Mouse (Mus musculus) right cerebral cortex, postnatal 10 days (tissue): ENCODE data around the gene Tnnt1.
A peak's percentile ranks its signal among the peaks of the same experiment; 100 is the strongest.
"Not testable (repeated sequence)": the region's sequence is repeated elsewhere in the genome, so short reads cannot be mapped to it uniquely, and the experiment has no call there.

Experiments
- DNase-seq, 2 experiments: peaks; one replicate each; pipeline ENCODE4 v3.0.0; 2021; ENCODE audit warnings: low spot score in 2 of 2

Gene Tnnt1

DNA sequence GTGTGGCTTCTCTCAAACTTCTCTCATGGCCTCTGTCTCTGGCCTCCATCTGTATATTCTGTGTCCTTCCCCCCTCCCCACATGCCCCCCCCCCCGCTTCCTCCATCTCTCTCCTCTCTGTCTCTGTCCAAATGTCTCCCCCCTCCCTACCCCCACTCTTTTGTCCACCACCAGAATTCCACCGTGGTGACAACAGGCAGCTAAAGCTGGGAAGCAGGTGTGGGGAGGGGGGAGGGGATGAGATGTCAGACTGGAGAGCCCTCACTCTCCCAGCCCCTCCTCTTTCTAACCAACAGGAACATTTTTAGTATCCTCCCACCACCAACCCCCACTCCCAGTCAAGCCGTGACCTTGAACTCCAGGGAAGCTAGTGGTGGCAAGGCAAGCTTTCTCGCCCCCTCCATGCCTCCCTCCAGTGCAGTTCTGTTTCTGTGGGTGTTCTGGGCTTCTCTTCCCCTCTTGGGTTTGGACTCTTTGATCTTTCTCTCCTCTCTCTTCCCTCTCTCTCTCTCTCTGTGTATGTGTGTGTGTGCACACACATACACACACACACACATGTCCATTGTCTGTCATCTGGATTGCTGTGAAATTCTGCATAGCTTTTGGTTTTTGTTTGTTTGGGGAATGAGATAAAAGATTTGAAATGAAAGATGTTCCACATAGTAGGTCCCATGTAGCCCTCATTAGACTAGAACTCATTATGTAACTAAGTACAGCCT is at the start of gene Tnnt1:
Tnnt1 (minus strand) TSS at position 51 of the 719 bp plus-strand sequence.
- DNase-seq = no peak

DNA sequence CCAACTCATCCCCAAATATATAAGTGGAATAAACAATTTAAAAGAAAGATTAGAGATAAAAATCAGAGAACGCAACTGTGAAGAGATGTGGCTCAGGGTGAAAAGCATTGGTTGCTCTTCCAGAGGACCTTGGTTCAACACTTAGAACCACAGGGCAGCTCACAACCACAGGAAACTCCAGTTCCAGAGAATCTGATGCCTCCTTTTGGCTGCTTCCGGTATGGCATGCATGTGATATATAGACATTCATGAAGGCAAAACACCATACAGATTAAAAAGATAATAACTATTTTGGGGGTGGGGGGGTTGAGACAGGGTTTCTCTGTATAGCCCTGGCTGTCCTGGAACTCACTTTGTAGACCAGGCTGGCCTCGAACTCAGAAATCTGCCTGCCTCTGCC is 46.5 kb upstream of the Tnnt1 start:
- DNase-seq = no peak

DNA sequence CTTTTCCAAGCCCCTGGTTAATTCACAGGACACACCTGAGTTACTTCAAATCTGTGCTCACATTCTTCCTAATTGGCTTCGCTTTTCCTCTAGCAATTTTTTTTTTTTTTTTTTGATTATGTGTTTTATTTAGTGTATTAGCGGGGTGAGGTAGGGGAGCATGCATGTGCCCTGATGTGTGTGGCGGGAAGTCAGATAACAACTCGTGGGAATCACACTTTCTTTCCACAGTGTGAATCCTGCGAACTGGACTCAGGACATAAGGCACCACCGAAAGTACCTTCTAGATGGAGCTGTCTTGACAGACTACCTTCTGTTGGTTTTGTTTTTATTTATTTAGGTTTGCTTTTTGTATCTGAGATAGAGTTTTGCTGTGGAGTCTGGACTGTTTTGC is 41.0 kb upstream of the Tnnt1 start:
- no peak for DNase-seq

DNA sequence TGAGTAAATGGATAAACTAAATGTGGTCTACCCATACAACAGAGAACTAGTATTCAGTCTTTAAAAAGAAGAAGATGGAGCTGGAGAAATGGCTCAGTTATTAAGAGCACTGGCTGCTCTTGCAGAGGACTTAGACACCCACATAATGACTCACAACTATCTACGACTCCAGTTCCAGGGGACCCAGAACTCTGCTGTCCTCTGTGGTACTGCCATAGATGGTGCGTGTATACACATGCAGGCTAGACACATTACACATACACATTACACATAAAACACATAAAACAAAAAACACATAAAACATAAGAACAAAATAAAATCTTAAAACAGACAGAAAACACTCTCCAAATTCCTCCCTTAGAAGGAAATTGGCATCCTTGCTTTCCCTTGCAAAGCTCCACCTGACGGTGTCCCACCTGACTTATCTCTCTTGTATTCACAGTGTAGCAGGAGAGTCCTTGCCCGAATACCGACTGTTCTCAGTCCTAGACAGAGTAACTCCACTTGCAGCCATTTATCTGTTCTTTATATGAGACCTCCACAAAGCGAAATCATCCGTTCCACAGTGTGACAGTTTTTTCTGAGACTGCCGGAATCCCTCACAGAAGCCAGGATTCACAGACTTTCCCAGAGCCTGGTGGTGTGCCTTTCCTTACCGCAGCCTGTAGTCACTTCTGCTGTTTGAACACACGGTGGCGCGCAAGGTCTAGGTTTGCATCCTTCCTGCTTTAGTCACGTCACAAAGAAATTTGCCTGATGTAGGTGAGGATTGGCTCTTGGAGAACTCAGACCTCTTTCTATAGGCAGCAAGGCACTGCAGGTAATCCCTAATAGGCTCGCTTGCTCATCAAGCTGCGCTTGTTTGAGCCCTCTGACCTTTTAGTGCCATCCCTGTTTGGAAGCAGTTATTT is 40.3 kb upstream of the Tnnt1 start:
- DNase-seq = peak; percentile 88 to 91

DNA sequence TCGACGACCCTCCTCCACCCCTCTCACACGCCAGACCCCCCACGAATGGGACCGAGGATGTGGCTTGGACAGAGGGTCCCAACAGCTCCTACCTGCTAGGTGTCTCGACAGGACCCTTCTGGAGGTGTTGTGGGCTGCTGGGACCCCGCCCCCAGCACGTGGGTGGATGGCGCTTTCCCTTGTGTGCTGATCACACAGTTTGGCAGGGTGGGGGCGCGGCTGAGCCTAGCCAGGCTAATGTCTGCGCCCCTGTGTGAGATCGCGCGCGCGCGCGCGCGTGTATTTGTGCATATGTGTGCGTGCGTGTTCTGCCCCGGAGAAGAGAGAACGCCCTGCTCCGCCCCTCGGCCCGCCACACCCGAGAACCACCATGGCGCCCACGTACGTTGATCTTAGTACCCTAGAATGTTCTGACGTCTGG is 31.0 kb upstream of the Tnnt1 start, which contains the start of gene Syt5:
Syt5 (minus strand) TSS at position 321 of the 421 bp plus-strand sequence.
- peak; percentile 88 to 92 for DNase-seq

DNA sequence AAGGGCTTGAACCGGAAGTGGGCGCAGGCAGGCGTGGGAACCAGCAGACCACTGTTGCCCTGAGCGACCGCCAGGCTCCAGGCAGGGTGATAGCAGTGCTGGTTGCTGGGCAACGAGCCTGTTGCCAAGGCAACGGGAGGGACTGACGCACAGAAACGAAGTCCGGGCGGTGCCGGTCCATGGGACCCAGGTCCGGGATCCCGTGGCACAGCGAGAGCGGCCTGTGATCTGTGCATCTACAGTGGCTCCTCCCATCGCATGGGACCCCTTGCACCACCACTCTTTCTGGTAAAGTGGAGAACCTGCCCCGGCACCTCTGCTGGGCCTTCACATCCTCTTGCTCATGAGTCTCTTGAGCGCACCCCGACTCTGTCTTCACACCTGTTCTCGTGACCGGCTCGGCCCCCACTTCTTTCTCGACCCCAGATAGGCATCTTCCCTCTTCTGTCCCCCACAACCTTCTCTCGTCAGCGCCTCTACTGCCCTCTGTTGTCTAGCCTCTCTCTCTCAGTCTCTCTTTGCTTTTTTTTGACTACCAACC is 30.5 kb upstream of the Tnnt1 start:
- DNase-seq = peak; percentile 97 to 99

DNA sequence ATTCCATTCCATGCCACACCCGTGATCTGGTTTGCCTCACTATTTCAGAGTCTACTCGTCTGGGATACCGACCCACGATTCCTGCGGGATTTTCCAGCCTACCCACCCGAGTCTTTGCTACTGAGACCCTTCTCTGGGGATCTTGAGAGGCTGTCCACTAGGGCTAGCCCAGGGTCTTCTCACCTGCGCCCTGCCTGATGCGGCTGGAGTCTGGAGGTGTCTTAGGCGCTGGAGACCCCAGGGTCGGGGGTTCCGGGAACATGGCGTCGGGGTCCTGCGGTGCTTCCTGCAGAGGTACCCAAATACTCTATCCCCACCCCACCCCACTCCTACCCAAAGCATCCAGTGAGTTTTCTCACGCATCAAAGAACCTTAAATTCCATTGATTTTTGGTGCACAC is 29.9 kb upstream of the Tnnt1 start:
- DNase-seq = peak; percentile 46 to 49

DNA sequence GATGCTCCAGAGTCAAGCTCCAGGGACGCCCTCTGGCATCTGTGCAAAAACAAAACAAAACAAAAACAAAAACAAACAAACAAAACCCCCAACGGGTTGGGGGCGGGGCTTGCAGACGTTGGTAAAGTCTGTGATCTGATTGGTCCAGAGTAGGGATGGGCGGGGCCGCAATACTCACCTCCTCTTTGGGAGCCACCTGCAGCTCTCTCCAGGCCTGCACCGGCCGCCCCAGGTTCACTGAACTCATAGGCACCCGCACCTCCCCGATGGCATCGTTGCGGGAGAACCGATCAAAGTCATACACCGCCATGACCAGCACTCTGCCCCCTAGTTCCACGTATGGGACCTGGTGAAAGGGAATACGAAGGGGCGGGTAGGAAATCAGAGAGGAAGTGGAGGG is 25.8 kb upstream of the Tnnt1 start:
- no peak for DNase-seq

DNA sequence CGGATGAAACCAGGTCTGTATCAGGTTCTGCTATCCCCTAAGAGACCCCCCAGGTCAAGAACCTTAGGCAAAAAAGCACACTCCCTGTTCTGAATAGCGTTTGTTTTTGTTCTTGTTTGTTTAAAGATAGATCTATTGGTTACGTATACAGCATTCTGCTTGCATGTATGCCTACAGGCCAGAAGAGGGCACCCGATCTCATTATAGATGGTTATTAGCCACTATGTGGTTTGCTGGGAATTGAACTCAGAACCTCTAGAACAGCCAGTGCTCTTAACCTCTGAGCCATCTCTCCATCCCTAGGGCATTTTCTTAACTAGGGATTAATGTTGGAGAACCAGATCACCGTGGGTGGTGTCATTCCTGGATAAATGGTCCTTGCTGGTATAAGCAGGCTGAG is 25.2 kb upstream of the Tnnt1 start:
- DNase-seq = no peak

DNA sequence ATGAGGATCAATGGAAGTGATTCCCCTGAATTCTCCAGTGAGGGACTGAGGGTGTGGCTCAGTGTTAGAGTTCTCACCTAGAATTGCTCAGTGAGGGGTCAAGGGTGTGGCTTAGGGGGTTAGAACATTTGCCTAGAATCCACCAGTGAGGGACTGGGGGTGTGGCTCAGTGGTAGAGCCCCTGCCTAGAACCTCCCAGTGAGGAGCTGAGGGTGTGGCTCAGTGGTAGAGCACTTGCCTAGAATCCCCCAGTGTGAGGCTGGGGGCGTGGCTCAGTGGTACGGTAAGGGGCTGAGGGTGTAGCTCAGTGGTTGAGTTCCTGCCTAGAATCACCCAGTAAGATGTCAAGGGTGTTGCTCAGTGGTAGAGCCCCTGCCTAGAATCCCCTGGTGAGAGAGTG is 22.8 kb upstream of the Tnnt1 start:
- DNase-seq = no peak

DNA sequence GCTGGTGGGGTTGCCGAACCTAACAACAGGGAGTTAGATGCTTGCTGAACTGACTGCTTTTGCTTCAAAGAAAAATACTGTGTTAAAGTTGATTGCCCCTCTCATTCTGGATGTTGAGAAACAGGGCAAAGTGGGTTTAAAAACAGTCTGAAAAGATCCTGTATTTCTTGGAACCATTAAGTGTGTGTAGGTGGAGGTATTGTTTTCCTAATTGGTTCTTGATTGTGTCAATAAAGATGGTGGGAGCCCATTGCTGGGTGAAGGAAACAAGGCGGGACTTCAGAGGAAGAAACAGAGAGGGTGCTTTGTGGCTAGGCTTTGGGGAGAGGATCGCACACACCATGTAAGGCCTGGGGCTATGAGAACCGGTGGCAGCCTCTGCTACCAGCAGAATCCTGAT is 21.0 kb upstream of the Tnnt1 start:
- DNase-seq = no peak

DNA sequence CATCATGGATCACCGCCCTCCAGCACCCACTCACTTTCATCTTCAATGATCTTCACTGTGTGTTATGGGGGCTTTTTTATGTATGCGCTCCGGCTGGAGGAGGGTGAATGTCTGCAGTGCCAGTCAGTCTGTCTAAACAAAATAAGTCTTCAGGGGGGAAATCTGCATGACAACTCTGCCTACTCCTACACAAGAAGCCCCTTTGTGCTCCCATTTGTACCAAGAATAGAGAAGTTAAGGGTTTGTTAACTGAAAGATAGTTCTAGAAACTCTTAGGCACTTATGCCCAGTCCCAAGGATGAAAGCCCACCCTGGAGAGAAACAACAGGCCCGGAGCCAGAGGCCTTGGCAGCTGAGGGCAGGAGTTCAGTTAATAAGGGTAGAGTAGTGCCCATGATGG is 20.2 kb upstream of the Tnnt1 start:
- DNase-seq = no peak

DNA sequence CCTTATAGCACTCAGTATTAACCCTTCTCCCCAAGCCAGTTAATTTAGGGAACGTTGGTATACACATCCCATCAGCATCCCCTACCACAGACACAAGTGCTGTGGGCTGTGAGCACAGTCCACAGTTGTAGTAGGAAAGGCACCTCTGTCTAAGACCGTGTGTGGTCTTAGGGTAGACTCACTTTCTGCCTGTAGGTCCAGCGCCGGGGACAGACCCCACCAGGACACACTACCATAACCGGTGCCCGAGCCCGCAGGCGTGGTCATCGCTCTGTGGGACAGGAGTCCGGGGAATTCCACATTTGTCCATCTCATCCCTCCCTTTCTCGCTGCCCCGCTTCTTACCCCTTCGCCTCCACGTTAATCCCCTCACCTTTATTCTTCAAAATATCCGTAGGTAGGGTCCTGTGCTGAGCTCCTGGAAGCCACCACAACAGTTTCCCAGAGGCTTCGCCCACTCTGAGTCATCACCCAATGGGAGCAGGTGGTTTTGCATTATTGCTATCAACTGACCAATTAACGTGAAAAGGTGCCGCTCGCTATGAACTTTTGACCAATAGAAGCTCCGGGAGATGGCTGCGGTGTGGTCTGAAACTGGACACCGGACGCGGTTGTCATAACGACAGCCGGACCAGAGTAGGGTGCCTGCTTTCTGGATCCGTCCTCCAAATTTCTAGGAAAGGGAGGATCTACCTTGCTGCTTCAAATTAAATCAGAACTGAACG is 16.0 kb upstream of the Tnnt1 start, which contains the start of gene Dnaaf3:
Dnaaf3 (minus strand) TSS at position 449 of the 725 bp plus-strand sequence.
- DNase-seq = peak; percentile 50 to 71

DNA sequence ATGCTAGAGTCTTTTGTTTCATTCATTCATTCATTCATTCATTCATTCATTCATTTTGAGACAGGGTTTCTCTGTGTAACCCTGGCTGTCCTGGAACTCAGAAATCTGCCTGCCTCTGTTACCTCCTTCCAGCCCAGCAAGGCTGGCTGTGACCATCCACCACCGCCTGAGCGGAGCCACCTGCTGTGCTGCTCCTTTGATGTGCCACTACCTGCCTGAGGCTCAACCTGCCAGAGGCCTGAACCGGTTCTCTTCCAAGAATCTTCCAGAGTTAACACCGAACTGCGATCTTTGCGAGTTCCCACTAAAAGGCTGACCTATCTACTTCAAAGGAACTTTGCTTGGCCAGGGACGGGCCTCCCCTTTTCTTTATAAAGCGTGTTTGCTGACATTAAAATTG is 14.0 kb upstream of the Tnnt1 start:
- not testable (repeated sequence) for DNase-seq

DNA sequence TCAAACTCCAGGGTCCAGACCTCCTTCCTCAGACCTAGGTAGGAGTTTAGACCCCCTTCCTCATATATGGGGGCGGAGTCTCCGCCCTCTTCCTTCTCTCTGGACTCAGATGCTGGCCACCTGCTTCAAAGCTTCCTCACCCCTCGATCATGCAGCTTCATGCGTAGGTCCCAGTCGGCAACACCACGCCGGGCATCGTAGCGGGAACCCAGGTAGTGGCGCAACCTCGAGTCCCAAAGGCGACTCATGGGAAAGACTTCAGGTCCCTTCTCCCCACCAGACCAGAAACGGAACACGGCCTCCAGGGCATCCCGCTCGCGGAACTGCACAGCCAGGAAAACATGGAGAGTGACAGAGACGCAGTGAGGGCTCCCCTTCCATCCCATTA is 11.1 kb upstream of the Tnnt1 start:
- no peak for DNase-seq

DNA sequence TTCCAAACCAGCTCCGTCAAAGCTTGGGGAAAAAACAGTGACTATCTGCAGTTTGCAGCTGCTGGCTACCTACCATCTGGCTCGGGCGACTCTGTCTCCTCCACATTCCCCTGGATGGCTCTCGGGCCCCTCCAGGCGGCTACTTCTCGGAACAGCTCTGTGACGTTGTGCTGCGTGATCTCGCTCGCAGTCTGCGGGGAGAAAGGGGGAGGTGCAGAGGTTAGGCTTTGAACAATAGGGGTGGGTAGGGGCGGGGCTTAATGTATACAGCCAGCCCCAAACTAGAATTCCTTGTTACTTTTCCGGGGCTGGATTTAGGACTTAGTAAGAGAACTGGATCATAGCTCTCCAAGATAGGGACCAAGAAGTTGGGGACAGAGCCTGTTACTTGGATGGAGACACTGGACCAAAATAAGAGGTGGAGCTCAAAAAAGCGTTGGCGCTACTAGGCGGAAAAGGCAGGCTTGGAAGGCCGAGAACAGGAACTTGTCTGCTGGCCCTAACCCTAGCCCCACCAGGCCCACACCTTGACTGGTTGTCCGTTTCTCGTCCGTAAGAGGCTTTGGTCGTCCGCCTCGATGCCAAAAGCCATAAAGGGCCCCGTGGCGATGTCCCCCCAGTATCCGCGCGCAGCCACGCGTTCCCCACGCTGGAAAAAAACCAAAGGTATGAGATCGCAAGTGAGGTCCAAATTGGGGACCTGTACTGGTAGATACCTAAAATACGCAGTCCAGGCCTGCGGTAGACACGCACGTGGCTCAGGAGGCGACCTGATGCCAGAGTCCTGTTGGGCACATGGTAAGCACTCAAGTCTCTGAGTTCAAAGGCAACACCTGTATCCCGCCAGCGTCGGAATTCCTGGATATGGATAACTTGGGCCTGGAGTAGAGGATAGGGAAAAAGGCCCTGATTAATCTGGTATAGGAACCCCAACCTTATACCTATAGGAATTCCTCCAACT is 10.4 kb upstream of the Tnnt1 start:
- peak; percentile 85 to 88 for DNase-seq

DNA sequence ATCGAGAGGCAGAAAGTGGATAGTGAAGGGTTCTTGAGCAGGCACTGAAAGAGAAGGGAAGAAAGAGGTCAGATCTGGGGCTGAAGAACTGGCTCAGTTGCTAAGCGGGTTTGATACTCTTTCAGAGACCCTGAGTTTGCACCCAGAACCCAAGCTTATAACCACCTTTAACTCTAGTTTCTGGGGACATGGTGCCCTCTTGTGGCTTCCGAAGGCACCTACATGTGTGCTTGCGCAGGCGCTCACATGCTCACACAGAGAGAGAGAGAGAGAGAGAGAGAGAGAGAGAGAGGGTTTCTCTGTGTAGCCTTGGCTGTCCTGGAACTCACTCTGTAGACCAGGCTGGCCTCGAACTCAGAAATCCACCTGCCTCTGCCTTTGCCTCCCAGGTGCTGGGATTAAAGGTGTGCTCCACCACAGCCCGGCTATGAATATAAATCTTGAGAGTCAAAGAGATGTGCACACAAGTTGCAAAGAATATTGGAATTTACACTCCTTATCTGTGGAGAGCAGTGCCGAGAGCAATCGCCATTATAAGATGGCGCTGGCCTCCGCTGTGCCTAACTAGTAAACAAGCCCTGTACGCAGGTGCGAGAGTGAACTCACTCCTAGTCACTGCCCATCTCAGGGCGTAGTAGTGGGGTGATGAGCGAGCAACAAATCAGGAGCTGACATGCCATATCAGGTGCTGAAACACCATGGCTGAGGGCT is 8.2 kb upstream of the Tnnt1 start, which contains the start of gene Tnni3:
Tnni3 (minus strand) TSS at position 18 of the 711 bp plus-strand sequence.
- DNase-seq = not testable (repeated sequence)

DNA sequence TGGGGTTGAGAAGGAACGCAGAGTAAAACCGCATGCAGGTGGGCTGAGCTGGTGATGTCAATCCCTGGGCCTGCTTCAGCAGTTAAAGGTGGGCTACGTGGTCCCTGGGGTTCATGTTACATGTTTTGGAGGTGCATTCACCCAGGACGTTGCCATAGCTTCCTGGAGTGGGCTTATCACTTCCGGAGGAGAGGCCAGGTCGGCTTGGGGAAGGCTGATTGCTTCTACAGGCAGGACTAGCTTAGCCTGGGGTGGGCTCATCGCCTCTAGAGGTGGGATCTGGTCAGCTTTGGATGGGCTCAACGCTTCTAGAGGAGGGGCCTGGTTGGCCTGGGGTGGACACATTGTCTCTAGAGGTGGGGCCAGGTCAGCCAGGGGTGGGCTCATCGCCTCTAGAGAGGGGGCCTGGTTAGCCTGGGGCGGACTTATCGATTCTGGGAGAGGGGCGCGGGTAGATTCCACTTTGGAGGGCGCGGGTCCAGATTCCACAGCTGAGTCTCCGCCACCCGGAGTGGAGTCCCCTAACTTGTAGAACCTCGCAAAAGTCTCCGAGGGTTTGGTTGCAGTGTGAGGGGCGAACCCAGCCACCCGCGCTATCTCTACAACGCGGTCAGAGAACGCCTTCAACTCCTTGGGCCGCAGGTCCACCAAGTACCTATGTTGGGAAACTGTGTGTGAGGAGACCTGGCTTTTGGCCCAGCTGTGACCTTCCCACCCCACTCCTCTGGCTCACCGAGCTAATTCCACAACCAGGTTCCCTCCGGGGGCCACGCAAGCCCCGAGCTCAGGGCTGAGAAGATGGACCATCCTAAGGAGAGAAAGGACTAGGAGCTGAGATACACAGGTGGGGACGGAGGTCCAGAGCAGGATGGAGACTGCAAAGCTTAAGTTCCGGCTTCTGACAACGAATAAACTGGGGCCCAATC is 7.3 kb upstream of the Tnnt1 start:
- DNase-seq = no peak

DNA sequence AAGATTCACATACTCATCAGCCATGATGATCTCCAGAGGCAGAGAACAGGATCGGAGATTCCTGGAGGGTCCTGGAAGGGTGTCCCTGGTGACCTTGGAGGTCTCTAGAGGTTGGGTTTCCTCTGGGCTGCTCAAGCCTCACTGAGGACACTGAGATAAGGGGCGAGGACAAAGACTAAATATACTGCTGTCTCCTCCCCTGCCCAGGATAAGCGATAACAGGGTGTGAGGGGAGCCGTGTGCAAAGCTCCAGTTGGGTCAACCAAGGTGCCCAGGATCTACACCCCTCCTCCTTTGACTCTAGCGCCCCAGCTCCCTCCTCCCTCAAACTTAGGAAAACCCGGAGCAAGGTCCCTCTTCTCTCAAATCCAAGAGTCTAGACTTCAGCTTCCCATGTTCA is 6.1 kb upstream of the Tnnt1 start:
- no peak for DNase-seq
